Mouse (Mus musculus): ENCODE results near the gene BC049352. TPM values are rescaled to one million over a fixed set of nuclear protein-coding genes. Genes with fewer than 3 reads are reported as not detected.

The BC049352 gene
- polyA plus RNA-seq, 1 experiment from 2014 or later = 0.82 TPM

- peak; percentile 87 for DNase-seq (ENCODE audit: low spot score)
These were observed 7.1 kb downstream of the BC049352 start for GRCm38 (mm10) chr9:45188570-45189563.

DNA sequence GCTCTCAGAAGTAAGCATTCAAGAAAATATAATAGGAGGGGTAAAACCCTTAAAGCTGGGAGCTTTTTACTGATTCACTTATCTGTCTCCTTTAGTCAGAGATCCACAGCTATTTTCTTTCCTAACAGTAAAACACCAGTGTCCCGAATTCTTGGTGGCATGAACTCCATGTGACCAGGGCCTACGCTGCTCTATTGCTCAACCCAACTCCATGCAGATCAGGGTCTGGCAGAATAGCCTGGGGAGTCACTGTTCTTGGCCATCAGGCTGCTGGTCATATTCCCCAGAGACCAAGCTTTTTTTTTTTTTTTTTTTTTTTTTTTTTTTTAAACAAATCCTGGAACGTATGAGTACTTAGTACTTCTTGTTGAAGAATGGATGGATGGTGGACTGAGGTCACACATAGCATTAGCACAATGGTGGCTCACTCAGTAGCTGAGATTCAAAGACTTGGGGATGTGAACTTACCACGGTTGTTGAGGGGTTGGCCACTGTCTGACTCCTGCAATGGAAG, 7.9 kb downstream of the BC049352 start:
- no peak for DNase-seq (ENCODE audit: low spot score)

- DNase-seq (ENCODE audit: low spot score) = no peak
These were observed 13.7 kb downstream of the BC049352 start for GRCm38 (mm10) chr9:45195468-45195867.

DNA sequence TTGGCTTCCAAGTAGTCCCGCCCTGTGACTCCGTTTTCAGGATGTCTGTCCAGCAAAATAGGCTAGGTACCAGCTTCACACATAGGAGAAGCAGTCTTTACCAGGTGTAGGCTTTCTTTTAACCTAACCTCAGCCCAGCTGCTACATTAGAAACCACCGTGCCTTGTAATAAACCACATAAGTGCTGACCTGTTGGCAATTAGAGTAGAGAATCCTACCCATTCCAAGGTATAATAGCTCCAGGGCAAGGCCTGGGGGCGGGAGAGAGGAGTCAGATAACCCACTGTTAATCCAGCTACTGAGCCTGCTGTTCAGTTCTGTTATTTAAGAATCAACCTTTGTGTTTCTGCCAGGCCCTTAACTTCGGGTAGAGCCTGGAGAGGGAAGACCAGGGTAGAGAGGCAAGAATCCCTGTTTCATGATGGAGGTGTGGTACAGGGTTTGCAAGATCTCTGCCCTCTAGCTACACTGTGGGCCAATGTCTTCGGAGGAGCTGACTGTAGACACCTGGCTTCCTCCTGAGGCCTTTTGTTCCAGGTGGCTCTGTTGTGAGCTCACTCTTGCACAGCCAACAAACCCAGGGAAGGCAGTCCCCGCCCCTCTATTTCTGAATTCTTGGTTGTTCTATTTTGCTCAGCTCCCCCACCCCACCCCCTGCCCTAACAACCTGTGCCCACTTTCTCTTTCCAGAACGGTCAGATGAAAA, 14.5 kb downstream of the BC049352 start:
- DNase-seq (ENCODE audit: low spot score) = peak; percentile 73

DNA sequence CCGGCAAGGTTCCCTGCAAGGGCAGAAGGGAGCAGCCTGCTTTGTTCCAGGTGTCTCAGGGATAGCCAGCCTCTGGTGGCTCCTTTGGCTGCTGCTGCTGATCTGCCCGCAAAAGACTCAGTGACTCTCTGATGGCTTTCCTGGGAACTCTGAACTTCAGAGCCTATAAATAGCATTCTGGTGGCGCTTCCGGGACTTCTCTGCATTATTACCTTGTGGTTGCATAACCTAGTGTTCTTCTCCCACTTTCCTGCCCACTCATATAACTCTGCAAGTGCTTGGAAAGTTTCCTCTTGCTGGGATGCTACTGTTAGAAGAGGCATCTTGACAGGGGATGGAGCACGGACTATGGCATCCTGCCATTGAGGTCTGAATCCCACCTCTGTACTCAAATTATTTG, 15.7 kb downstream of the BC049352 start:
- no peak for DNase-seq (ENCODE audit: low spot score)

DNA sequence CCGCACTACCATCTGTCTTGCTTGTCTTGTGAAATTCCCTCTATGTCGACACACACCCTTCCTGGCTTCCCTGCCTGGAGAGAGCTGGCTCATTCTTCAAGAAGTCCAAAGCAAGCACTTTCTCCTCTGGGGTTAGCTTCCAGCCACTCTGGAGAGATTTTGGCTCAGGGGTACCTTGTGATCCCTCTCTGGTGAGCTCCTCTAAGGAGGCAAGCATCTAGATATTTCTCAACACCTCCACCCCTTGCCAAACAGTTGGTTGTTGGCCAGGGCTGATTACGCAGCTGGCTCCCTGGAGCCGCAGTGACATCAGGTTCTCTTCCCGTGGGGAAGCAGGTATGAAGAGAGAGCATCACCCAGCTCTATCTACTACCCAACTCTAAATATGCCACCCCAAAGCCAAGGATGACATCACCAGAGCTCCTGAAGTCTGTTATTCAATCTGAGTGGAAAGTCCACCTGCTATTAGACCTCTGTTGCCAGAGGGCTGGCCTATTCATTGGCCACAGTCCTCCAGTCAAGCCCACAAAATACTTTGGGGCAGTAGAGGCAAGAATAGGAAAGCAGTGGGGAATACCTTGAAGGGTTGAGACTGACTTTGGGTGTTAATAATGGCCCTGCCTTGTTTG, 19.6 kb downstream of the BC049352 start:
- DNase-seq (ENCODE audit: low spot score) = no peak

DNA sequence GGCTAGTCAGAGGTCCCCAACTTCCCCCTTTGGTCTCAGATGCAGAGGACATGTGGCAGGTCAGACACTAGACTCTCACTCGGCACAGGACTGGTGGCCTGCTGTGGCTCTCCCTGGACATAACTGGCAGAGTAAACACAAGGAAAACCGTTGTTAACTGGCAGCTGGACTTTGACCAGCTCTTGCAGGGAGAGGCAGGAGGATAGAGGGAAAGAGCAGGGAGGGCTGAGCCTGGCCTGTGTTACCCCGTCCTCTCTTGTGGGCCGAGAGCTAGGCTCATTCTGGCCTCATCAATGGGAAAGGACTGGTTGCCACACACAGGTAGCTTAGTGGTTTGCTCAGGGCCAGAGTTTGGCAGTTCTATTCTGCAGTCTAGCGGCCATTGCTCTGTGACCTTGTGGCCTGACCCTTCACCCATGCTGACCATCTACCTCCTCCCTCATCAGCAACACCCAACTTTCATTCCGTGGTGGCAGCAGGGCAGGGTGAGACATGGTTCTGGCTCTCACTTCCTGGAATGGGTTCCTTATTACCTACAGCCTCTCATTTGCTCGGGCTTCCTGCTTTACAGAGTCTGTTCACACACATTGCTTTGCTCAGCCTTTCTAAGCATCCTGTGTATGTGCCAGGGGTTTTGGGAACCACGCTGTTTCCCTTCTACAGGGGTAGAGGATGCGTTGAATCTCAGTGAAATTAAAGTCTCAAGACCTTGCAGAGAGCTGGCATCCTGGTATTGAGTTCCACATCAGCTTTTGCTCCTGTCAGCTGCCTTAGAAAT, 20.4 kb downstream of the BC049352 start:
- no peak for DNase-seq (ENCODE audit: low spot score)

DNA sequence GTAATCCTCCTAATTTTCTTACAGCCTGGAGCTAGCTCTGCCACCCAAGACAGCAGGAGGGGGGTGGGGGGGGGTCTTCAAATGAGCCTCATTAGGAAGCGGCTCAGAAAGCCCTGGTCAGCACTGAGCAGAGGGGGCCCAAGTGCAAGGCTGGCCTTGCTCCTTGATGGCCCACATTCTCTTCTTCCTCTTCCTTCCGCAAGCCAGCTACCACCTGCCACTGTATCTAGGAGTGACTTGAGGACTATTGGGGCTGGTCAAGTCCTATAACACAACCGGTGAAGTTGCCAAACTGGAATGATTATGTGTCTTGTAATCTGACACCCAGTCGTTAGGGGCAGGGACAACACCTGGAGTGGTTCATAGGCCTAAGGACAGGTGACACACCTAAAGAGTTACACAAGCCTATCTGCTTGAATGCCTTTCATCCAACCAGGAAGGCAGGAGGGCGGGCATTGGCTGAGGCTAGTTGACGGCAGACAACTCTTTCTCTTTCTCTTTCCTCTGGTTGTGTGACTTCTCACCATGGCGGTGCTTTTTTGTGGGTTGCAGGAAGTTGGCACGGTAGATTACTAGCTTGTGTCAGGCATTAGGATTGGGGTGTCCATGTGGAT, 22.1 kb downstream of the BC049352 start, which contains the start of gene Tmprss4:
Gene Tmprss4, minus strand, starts transcription at position 296 of the 614 bp plus-strand sequence.
- DNase-seq (ENCODE audit: low spot score) = no peak

DNA sequence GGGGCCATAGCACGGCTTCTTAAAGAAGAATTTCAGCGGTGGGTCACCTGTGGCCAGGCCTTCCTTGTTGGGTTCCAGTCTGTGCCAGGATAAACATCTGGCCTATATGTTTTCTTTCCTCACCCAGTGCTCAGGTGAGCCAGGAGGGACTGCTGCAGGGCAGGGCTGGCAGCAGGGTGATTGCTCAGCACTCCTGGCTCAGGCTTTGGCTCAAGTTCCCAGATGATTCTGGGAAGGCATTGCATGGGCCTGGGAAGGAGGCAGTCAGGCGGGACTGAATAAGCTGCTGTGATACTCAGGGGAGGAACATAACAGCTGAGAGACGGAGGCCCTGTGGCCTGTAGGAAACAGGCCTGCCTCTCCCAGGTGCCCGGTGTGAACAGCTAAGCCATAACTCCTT, 23.3 kb downstream of the BC049352 start:
- DNase-seq (ENCODE audit: low spot score) = no peak

GRCm38 (mm10) chr9:45206121-45206520, 24.3 kb downstream of the BC049352 start:
- no peak for DNase-seq (ENCODE audit: low spot score)

- peak; percentile 40 for DNase-seq (ENCODE audit: low spot score)
These were observed 25.4 kb downstream of the BC049352 start for GRCm38 (mm10) chr9:45207015-45207743.

DNA sequence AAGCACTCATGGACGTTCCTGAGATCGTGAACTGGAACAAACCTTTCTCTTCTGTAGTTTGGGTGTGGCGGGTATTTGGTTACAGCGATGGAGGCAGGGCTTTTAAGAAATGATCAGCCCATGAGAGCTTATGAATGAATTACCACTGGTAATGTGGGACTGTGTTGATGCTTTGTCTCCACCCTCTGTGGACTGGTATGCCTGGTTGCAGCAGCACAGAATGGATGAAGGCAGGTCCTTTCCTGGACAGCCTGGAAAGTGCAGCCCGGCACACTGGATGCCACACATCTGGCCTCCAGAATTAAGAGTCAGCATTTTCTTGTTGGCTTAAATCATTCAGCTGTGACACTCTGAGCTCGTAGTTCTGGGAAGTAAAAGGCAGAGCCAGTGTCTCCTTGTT, 30.2 kb downstream of the BC049352 start:
- DNase-seq (ENCODE audit: low spot score) = no peak

DNA sequence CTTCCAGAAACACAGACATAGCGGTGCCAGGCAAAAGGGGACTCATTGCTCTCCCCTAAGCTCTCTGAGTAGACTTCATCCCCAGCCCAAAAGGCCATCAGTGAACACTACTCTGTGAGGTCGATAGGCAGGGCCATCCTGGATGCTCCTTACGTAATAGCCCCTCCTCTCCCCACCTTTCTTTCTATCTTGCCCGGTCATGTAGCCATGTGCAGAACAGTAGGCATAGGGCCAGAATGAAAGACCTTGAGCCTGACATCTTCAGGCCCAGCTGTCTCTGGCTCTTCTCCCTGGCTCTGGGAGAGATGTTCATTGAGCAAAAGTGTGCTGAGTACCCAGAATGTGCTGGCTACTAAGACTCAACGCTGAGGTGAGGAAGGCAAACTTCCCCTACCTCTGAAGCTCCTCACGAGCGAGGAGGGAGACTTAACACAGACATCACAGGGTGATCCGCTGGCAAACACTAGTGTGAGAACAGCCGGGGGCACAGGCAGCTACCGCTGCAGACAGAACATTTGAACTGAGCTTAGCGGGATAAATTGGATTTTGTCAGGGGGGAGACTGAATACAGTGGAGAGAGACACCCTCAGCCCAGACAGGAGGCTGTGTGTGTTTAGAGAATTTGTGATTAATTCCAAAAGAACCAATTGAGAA, 33.8 kb downstream of the BC049352 start:
- DNase-seq (ENCODE audit: low spot score) = peak; percentile 44

- DNase-seq (ENCODE audit: low spot score) = no peak
These were observed 37.8 kb downstream of the BC049352 start for GRCm38 (mm10) chr9:45219644-45220043.

- DNase-seq (ENCODE audit: low spot score) = peak; percentile 93
These were observed 39.8 kb downstream of the BC049352 start for GRCm38 (mm10) chr9:45221567-45221966.

- DNase-seq (ENCODE audit: low spot score) = no peak
These were observed 47.6 kb downstream of the BC049352 start for GRCm38 (mm10) chr9:45229359-45229758.

DNA sequence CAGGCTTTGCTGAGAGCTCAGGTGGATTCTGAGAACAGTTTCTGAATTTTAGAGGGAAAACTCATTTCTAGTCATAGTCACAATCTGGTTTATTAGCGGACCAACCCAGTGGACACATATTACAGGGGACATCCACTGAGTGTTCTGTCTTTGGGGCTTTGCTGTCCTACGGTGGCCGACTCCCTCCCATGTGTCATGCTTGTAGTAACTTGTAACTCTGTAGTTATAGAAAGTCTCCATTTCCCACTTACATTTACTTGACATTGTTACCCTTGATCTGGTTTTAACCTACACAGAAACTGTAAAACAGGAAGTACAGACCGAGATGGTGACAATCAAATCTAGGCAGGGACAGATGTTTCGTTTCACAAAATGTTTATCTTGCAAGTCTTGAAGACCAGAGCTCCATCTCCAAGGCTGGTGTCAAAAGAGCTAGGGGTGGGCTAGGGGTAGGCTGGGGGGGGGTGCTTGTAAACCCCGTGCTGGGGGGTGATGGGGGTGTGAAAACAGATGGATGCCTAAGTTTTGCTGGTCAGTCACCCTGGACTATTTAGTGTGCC, 53.9 kb downstream of the BC049352 start:
- DNase-seq (ENCODE audit: low spot score) = peak; percentile 55

- no peak for DNase-seq (ENCODE audit: low spot score)
These were observed 54.9 kb downstream of the BC049352 start for GRCm38 (mm10) chr9:45236744-45237143.

DNA sequence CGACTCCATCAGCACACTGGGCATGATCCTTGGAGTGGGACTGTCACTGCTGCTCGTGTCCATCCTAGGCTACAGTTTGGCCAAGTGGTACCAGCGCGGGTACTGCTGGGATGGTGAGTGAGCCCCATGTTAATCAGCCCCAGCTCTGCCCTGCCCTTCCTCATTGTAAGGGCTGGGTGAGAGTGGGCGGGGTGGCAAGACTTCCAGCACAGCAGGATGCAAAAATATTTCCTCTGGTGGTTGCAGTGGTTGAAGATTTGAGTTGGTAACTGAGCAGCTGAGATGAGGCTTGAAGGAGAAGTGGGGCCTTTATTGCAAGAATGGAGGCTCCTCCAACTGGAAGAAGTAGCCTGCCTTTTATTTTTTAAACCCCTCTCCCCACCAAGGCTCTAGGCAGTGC, 59.6 kb downstream of the BC049352 start:
- DNase-seq (ENCODE audit: low spot score) = no peak

All from thymus, postnatal 0 days (tissue).